Mouse (Mus musculus): ENCODE results near the gene Ldlrad3.

Ldlrad3 gene

GRCm38 (mm10) chr2:102033818-102034512 is 152.2 kb downstream of the Ldlrad3 start:
- DNase-seq: no peak

GRCm38 (mm10) chr2:102032713-102033343 is 153.4 kb downstream of the Ldlrad3 start:
- peak; percentile 44 for DNase-seq

GRCm38 (mm10) chr2:102030652-102031051 is 155.5 kb downstream of the Ldlrad3 start:
- DNase-seq: peak; percentile 62

GRCm38 (mm10) chr2:102030152-102030551 is 156.0 kb downstream of the Ldlrad3 start:
- no peak for DNase-seq

- no peak for DNase-seq
These were observed 156.5 kb downstream of the Ldlrad3 start for GRCm38 (mm10) chr2:102029682-102030081.

- no peak for DNase-seq
These were observed 158.9 kb downstream of the Ldlrad3 start for GRCm38 (mm10) chr2:102027265-102027664.

- no peak for DNase-seq
These were observed 160.0 kb downstream of the Ldlrad3 start for GRCm38 (mm10) chr2:102026156-102026555.

GRCm38 (mm10) chr2:102024483-102024882 is 161.7 kb downstream of the Ldlrad3 start:
- DNase-seq: no peak

- no peak for DNase-seq
These were observed 164.7 kb downstream of the Ldlrad3 start for GRCm38 (mm10) chr2:102021371-102022084.

- DNase-seq: no peak
These were observed 165.6 kb downstream of the Ldlrad3 start for GRCm38 (mm10) chr2:102020546-102020945.

- no peak for DNase-seq
These were observed 171.6 kb downstream of the Ldlrad3 start for GRCm38 (mm10) chr2:102014538-102015113.

- DNase-seq: no peak
These were observed 174.7 kb downstream of the Ldlrad3 start for GRCm38 (mm10) chr2:102011311-102011975.

GRCm38 (mm10) chr2:102009766-102010265 is 176.4 kb downstream of the Ldlrad3 start:
- DNase-seq: no peak

GRCm38 (mm10) chr2:102006143-102006542 is 180.0 kb downstream of the Ldlrad3 start:
- no peak for DNase-seq

- DNase-seq: no peak
These were observed 180.7 kb downstream of the Ldlrad3 start for GRCm38 (mm10) chr2:102005377-102006007.

- no peak for DNase-seq
These were observed 182.4 kb downstream of the Ldlrad3 start for GRCm38 (mm10) chr2:102003776-102004264.

- DNase-seq: peak; percentile 52
These were observed 183.0 kb downstream of the Ldlrad3 start for GRCm38 (mm10) chr2:102002974-102003775.

- DNase-seq: no peak
These were observed 183.7 kb downstream of the Ldlrad3 start for GRCm38 (mm10) chr2:102002408-102002973.

GRCm38 (mm10) chr2:102001661-102002060 is 184.5 kb downstream of the Ldlrad3 start:
- DNase-seq: no peak

GRCm38 (mm10) chr2:101998911-101999572 is 187.1 kb downstream of the Ldlrad3 start:
- DNase-seq: no peak
